Mouse (Mus musculus) CH12.LX (cell line): ENCODE measurements around the gene Slc43a2.

Source experiments
- CTCF ChIP-seq, 2 experiments: IDR thresholded peaks in 1 of 2; conservative IDR thresholded peaks in 1 of 2; 2 replicates each; pipeline ENCODE4 v1.5.1; 2011 to 2012; ENCODE audit warnings: low read depth in 2 of 2, low read length in 2 of 2, improper control_type of control experiment in 1 of 2, inconsistent platforms in 1 of 2, mild to moderate bottlenecking in 1 of 2, moderate library complexity in 1 of 2
- E2F4 ChIP-seq: IDR thresholded peaks from 2 replicates; pipeline ENCODE4 v1.6.1; 2011; ENCODE audit warnings: low read depth, low read length, improper control_type of control experiment; ENCODE audit not compliant: insufficient replicate concordance
- EP300 ChIP-seq: IDR thresholded peaks from 2 replicates; pipeline ENCODE4 v1.6.1; 2011; ENCODE audit warnings: low read length, improper control_type of control experiment
- ETS1 ChIP-seq: conservative IDR thresholded peaks from 2 replicates; pipeline ENCODE4 v1.6.1; 2012; ENCODE audit warnings: low read depth, mild to moderate bottlenecking, inconsistent platforms, low read length, improper control_type of control experiment, moderate library complexity
- KAT2A ChIP-seq: IDR thresholded peaks from 2 replicates; pipeline ENCODE4 v1.6.1; 2012; ENCODE audit warnings: low read length, improper control_type of control experiment, inconsistent platforms; ENCODE audit not compliant: insufficient replicate concordance
- MAFK ChIP-seq: IDR thresholded peaks from 2 replicates; pipeline ENCODE4 v1.6.1; 2011; ENCODE audit warnings: low read length, improper control_type of control experiment; ENCODE audit not compliant: insufficient replicate concordance
- PAX5 ChIP-seq: IDR thresholded peaks from 2 replicates; pipeline ENCODE4 v1.6.1; 2012; ENCODE audit warnings: low read length, inconsistent platforms, mixed read lengths
- POLR2A ChIP-seq: IDR thresholded peaks from 2 replicates; pipeline ENCODE4 v1.6.1; 2011; ENCODE audit warnings: low read depth, mild to moderate bottlenecking, improper control_type of control experiment, low read length
- UBTF ChIP-seq: IDR thresholded peaks from 2 replicates; pipeline ENCODE4 v1.6.1; 2012; ENCODE audit warnings: low read depth, mild to moderate bottlenecking, inconsistent platforms, low read length, improper control_type of control experiment, moderate library complexity
- ZMIZ1 ChIP-seq: IDR thresholded peaks from 2 replicates; pipeline ENCODE4 v1.6.1; 2012; ENCODE audit warnings: low read depth, mild to moderate bottlenecking, inconsistent platforms, low read length, improper control_type of control experiment

DNA sequence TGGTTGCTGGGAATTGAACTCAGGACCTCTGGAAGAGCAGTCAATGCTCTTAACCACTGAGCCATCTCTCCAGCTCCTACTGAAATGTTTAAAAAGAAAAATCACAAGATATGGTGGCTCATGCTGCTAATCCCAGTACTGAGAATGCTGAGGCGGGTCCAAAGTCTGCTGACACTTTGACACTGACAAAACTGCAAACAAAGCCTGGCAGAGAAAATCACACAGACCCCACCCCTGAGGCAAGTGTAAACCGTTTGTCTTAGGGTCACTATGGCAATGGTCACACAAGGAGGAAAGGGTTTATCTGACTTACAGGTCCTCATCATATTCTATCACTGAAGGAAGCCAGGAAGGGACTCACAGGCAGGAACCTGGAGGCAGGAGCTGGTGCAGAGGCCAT is 84.1 kb downstream of the Slc43a2 start:
- TF ChIP-seq POLR2A (no peak), ETS1 (no peak), CTCF (conservative IDR thresholded peaks at IDR 0.05 in 1 of 2, IDR thresholded peaks at IDR 0.05 in 1 of 2; ENCODE audit: low read depth in 2 of 2, low read length in 2 of 2) (no peak), MAFK (no peak), E2F4 (no peak), UBTF (no peak), EP300 (no peak), KAT2A (no peak), ZMIZ1 (no peak), PAX5 (no peak)
